ENCODE assay signal across 10 mouse cellular contexts in genomic region chr1:155722185-155722584, GRCm38 (mm10). TPM values are rescaled to one million over a fixed set of nuclear protein-coding genes. Genes with fewer than 3 reads are reported as not detected.
DNase-seq lines count a peak whose midpoint lies in the region; ATAC-seq lines count a peak whose summit lies in the region.
"Had no signal": no experiment of that assay in that cellular context is flagged by ENCODE, and none has a peak within 500 bp of the region (broad histone marks: within the 10 kb centered on the region; RNA-seq: fewer than 3 reads in every experiment).

No protein-coding gene starts in this region.

- peaks cover 24% of the 10 kb centered on the region for H3K27me3 ChIP-seq in forebrain, embryonic 14.5 days (replicated peaks; ENCODE audit: control insufficient read depth, insufficient read depth, low read length)
- H3K27me3 ChIP-seq in kidney, embryonic 16.5 days (ENCODE audit: insufficient read depth, low read length) = peaks cover 33% of the 10 kb centered on the region
- peaks cover 98% of the 10 kb centered on the region for H3K27me3 ChIP-seq in midbrain, embryonic 12.5 days

- no peak overlapping the region for H3K27ac ChIP-seq in forebrain, embryonic 14.5 days (ENCODE audit: low read depth, low read length)
- H3K27ac ChIP-seq in kidney, embryonic 16.5 days (ENCODE audit: low read length) = no peak overlapping the region
- H3K27ac ChIP-seq in midbrain, embryonic 12.5 days (replicated peaks) = no peak overlapping the region

- H3K36me3 ChIP-seq in forebrain, embryonic 14.5 days (ENCODE audit: control insufficient read depth, insufficient read depth, low read length) = no peaks in the 10 kb centered on the region
- H3K36me3 ChIP-seq in kidney, embryonic 16.5 days (ENCODE audit: insufficient read depth, low read length) = no peaks in the 10 kb centered on the region
- no peaks in the 10 kb centered on the region for H3K36me3 ChIP-seq in midbrain, embryonic 12.5 days

- H3K4me1 ChIP-seq in forebrain, embryonic 14.5 days (ENCODE audit: control insufficient read depth, insufficient read depth, low read length) = no peaks in the 10 kb centered on the region
- no peaks in the 10 kb centered on the region for H3K4me1 ChIP-seq in kidney, embryonic 16.5 days (ENCODE audit: insufficient read depth, low read length)
- peaks cover 3% of the 10 kb centered on the region; the same call in 1 of the 2 replicates for H3K4me1 ChIP-seq in midbrain, embryonic 12.5 days

- under 1% methylated on average over 13 of the region's 13 CpGs for WGBS in forebrain, embryonic 14.5 days
- WGBS in kidney, embryonic 16.5 days = under 1% methylated on average over 13 of the region's 13 CpGs
- 1% methylated on average over 13 of the region's 13 CpGs for WGBS in midbrain, embryonic 12.5 days

- H3K9me3 ChIP-seq in forebrain, embryonic 14.5 days (replicated peaks; ENCODE audit: control insufficient read depth, low read length) = no peaks in the 10 kb centered on the region
- H3K9me3 ChIP-seq in kidney, embryonic 16.5 days (ENCODE audit: low read length) = 0 out of 2 replicates have a peak, but pooled peaks cover 3% of the 10 kb centered on the region
- H3K9me3 ChIP-seq in midbrain, embryonic 12.5 days = no peaks in the 10 kb centered on the region

- peak; percentile 53 for ATAC-seq in CD4-positive, CD25-positive, alpha-beta regulatory T cell, adult 4 months
- peak; percentile 29; the same call in 1 of the 2 replicates for ATAC-seq in forebrain, embryonic 14.5 days
- ATAC-seq in kidney, embryonic 16.5 days (ENCODE audit: low FRiP score, low TSS enrichment) = peak; percentile 91
- no peak for ATAC-seq in midbrain, embryonic 12.5 days (ENCODE audit: low FRiP score, low read depth)

- peak overlapping the region; percentile 21; the same call in 1 of the 2 replicates for H3K9ac ChIP-seq in forebrain, embryonic 14.5 days (ENCODE audit: low read length)
- H3K9ac ChIP-seq in kidney, embryonic 16.5 days (replicated peaks; ENCODE audit: low read length) = no peak overlapping the region
- no peak overlapping the region for H3K9ac ChIP-seq in midbrain, embryonic 12.5 days (replicated peaks)

- H3K4me2 ChIP-seq in forebrain, embryonic 14.5 days (ENCODE audit: low read length) = peak overlapping the region; percentile 37
- peak overlapping the region; percentile 45 for H3K4me2 ChIP-seq in kidney, embryonic 16.5 days (replicated peaks; ENCODE audit: low read depth, low read length)
- H3K4me2 ChIP-seq in midbrain, embryonic 12.5 days (replicated peaks) = peak overlapping the region; percentile 29; the same call in 1 of the 2 replicates

- no peak overlapping the region for H3K4me3 ChIP-seq in forebrain, embryonic 14.5 days (ENCODE audit: low read depth, low read length)
- 0 out of 2 replicates have a peak overlapping the region, but pooled peaks have one; percentile 7 for H3K4me3 ChIP-seq in kidney, embryonic 16.5 days (ENCODE audit: low read length)
- H3K4me3 ChIP-seq in midbrain, embryonic 12.5 days = peak overlapping the region; percentile 14; the same call in 1 of the 2 replicates

- peak; percentile 67 for DNase-seq in R1 (ENCODE audit: low read depth, low spot score)
- peak; percentile 62 for DNase-seq in forebrain, embryonic 14.5 days (ENCODE audit: low spot score)
- DNase-seq in thymus, postnatal 4 days = peak; percentile 67
- DNase-seq in layer of hippocampus, postnatal 36 days = no peak
- DNase-seq in cerebellum, postnatal 25 days = no peak

RNA-seq across cellular contexts. Expression of gene Lhx4, which starts 29.3 kb away (rescaled TPM):
- under 1 TPM in 1 of 2 experiments, not detected in 1; 0.19 TPM for polyA plus RNA-seq in CD4-positive, CD25-positive, alpha-beta regulatory T cell, adult 4 months (2017; shearing (Covaris generic))
- polyA plus RNA-seq in forebrain, embryonic 14.5 days (2014; fragmentation: Nextera tagmentation; extraction: Ambion mirVana) = 0.11 TPM in 1 of 2 replicates, not detected in the other
- polyA plus RNA-seq in kidney, embryonic 16.5 days (2015; fragmentation: Nextera tagmentation; extraction: Ambion mirVana) = not detected in 2 replicates
- 1.6 and 3.5 TPM in 2 replicates for polyA plus RNA-seq in midbrain, embryonic 12.5 days (2016; fragmentation: Nextera tagmentation; extraction: Ambion mirVana)
- total RNA-seq in layer of hippocampus, postnatal 36 days (2021) = not detected
- total RNA-seq: gastrocnemius, postnatal 4 days had no signal
- polyA plus RNA-seq: small intestine, adult 2 months had no signal

Comparison
In these comparisons a context has a peak if more than half of its experiments do, and no peak if none do; other contexts are left out.
1. DNase-seq: peak in R1 (single experiment), forebrain, embryonic 14.5 days (single experiment) and thymus, postnatal 4 days (single experiment); none in layer of hippocampus, postnatal 36 days (0 of 2) and cerebellum, postnatal 25 days (0 of 2).
2. Peak in every context shown above with its lines, with median percentiles within 50 percentile points of each other: H3K4me2 ChIP-seq.